Mouse (Mus musculus): ENCODE results near the gene Tlk2. TPM values are rescaled to one million over a fixed set of nuclear protein-coding genes. Genes with fewer than 3 reads are reported as not detected.

Tlk2 gene
- polyA plus RNA-seq, 1 experiment from 2014 or later, result 26.8 TPM

DNA sequence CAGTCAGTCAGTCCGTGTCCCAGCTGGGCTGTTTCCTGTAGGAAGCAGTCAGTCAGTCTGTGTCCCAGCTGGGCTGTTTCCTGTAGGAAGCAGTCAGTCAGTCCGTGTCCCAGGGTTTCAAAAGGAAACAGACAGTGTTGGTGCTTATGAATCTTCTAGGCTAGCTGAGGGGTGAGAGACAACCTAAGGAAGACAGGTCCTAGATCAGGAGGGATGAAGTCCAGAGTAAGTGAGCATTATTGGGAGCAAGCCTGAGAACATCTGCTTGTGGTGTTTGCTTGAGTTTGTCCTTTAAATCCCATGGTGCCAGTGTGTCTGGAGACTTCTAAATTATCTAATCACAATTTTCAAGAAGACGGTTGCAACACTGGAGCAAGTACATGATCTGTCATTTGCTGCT is 81.1 kb downstream of the Tlk2 start:
- peaks cover 77% of the 10 kb centered on the region for H3K36me3 ChIP-seq (ENCODE audit: insufficient read depth)
- peak; percentile 16 for DNase-seq
- H3K4me2 ChIP-seq, result no peak overlapping the region
- no peaks in the 10 kb centered on the region for H3K27me3 ChIP-seq (ENCODE audit: insufficient read depth, low read length)
- H3K27ac ChIP-seq (ENCODE audit: low read depth), result no peak overlapping the region; the same call in 1 of the 2 replicates
- no peak for ATAC-seq (ENCODE audit: insufficient read depth)
- TF ChIP-seq CTCF (IDR thresholded peaks at IDR 0.05; ENCODE audit: low read depth), result no peak
- no peaks in the 10 kb centered on the region for H3K4me1 ChIP-seq (ENCODE audit: insufficient read depth)
- no peak overlapping the region for H3K9ac ChIP-seq
- 45% methylated on average over 3 of the region's 3 CpGs for WGBS
- H3K9me3 ChIP-seq (ENCODE audit: low read depth, low read length), result no peaks in the 10 kb centered on the region
- no peak overlapping the region for H3K4me3 ChIP-seq (ENCODE audit: low read depth, low read length)

DNA sequence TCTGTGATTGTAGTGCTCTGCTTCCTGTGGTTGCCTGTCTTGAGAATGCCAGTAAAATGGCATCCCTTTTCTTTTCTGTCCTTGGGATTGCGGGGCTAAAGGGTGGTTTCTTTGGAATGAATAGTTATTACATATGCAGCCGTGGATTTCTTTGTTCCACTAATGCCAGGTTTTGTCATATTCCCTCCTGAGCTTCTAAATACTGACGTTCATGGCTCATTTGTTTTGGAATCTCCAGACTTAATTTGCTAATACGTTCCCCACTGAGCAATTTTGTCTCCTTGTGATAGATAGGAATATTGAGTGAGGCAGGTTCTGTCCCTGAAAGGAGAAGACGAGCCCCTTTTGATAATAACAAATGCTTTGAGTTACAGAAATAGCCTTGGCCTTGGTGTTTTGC is 82.5 kb downstream of the Tlk2 start:
- H3K4me1 ChIP-seq (ENCODE audit: insufficient read depth), result no peaks in the 10 kb centered on the region
- H3K27me3 ChIP-seq (ENCODE audit: insufficient read depth, low read length), result no peaks in the 10 kb centered on the region
- H3K4me2 ChIP-seq, result no peak overlapping the region
- TF ChIP-seq CTCF (IDR thresholded peaks at IDR 0.05; ENCODE audit: low read depth), result no peak
- H3K36me3 ChIP-seq (ENCODE audit: insufficient read depth), result peaks cover 71% of the 10 kb centered on the region
- no peak overlapping the region for H3K4me3 ChIP-seq (ENCODE audit: low read depth, low read length)
- no peak for ATAC-seq (ENCODE audit: insufficient read depth)
- no peaks in the 10 kb centered on the region for H3K9me3 ChIP-seq (ENCODE audit: low read depth, low read length)
- no peak overlapping the region for H3K27ac ChIP-seq (ENCODE audit: low read depth)
- WGBS, result 78% methylated on average over 5 of the region's 5 CpGs
- DNase-seq, result no peak
- H3K9ac ChIP-seq, result no peak overlapping the region

DNA sequence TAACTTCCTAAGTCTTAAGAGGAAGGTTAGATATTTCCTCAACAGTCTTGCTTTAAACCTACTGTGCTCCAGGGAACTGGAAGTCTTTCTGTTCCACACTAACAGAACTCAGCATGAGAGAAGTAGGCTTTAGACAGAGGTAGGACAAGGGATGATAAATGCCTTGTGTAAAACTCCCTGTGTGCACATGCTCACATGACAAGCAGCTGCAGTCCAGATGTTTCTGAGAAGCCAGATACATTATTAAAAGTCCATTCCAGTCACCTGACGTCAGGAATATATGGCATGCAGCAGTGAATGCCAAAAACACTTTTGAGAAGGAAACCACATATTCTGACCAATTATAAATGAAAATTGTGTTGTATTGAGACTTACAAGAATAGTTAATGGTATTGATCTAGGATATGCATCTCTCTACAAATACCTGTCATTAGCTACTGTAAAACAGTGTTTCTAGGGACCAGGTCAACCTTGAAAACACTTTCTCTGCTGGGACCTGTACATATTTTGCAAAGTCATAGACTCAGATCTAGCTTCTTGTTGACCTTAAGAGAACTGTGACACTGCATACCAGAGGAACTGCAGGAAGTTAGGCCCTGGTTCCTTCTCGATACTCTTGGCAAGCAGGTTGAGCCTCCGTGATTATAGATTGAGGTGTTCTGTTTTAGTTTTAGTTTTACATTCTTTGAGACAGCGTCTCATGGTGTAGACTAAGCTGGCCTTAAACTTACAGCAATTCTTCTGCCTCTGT is 83.2 kb downstream of the Tlk2 start:
- Histone ChIP-seq H3K27ac (ENCODE audit: low read depth) (no peak overlapping the region), H3K4me3 (ENCODE audit: low read depth, low read length) (no peak overlapping the region), H3K27me3 (ENCODE audit: insufficient read depth, low read length) (no peaks in the 10 kb centered on the region), H3K9ac (no peak overlapping the region), H3K4me1 (ENCODE audit: insufficient read depth) (no peaks in the 10 kb centered on the region), H3K4me2 (no peak overlapping the region), H3K36me3 (ENCODE audit: insufficient read depth) (peaks cover 72% of the 10 kb centered on the region), H3K9me3 (ENCODE audit: low read depth, low read length) (no peaks in the 10 kb centered on the region)
- TF ChIP-seq CTCF (IDR thresholded peaks at IDR 0.05; ENCODE audit: low read depth), result no peak
- WGBS, result 73% methylated on average over 4 of the region's 4 CpGs
- peak; percentile 12 for DNase-seq
- no peak for ATAC-seq (ENCODE audit: insufficient read depth)

DNA sequence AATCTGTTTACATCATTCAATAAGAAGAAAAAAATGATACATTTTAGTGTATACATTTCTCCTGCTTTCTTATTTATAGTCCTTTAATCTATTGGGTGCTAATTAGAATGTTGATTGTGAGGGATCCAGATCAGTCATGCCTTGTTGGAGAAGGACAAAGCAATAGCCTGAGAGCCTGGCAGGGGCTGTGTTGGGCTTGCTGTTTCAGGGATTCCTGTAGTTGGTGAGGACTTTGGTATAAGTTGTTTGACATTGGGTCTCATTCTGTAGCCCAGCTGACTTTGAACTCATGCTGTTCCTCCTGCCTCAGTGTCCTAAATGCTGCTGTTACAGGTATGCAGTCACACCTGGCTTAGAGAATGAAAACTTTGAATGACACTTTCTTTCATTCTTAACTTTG is 85.9 kb downstream of the Tlk2 start:
- DNase-seq (no peak), ATAC-seq (ENCODE audit: insufficient read depth) (no peak)
- Histone ChIP-seq H3K27ac (ENCODE audit: low read depth) (no peak overlapping the region; the same call in 1 of the 2 replicates), H3K27me3 (ENCODE audit: insufficient read depth, low read length) (no peaks in the 10 kb centered on the region), H3K36me3 (ENCODE audit: insufficient read depth) (peaks cover 73% of the 10 kb centered on the region), H3K4me2 (no peak overlapping the region), H3K4me1 (ENCODE audit: insufficient read depth) (no peaks in the 10 kb centered on the region), H3K9ac (no peak overlapping the region), H3K9me3 (ENCODE audit: low read depth, low read length) (no peaks in the 10 kb centered on the region), H3K4me3 (ENCODE audit: low read depth, low read length) (no peak overlapping the region)
- no peak for TF ChIP-seq CTCF (IDR thresholded peaks at IDR 0.05; ENCODE audit: low read depth)

DNA sequence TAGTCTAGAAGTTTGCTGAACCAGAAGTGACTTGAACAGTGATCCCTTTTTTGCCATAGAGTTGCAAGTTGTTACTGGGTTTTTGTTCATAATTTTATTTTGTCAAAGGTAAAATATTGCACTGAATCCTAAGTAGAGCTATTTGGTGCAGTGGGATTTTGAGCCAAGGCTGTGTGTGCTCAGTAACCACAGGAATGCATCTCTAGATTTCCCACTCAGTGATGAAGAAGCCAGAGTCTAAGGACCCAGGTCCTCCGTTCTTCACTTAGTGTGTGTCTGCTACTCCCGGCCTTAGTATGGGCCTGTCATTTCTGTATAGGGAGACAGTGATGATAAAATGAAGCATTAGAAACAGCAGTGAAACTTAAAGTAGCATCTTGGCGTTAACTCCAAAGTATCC is 86.4 kb downstream of the Tlk2 start:
- ATAC-seq (ENCODE audit: insufficient read depth), result no peak
- 76% methylated on average over 3 of the region's 3 CpGs for WGBS

DNA sequence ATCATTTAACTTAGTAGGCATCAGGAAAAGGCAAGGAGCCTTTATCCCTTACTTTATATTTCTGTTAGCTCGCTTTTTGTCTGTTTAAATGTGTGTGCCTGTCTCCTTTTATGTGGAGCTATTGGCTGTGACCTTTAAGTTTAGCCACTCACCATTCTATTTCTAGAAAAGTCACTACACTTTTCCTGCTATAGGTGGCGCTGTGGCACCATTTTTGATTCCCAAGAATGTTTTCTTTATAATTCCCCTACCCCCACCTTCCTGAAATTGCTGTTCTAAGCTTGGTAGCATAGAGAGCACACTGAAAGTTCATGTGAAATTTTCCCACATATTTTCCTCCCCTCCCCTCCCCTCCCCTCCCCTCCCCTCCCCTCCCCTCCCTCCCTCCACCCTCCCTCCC is 91.5 kb downstream of the Tlk2 start:
- no peaks in the 10 kb centered on the region for H3K4me1 ChIP-seq (ENCODE audit: insufficient read depth)
- DNase-seq, result peak; percentile 92
- H3K4me2 ChIP-seq, result no peak overlapping the region
- H3K27me3 ChIP-seq (ENCODE audit: insufficient read depth, low read length), result no peaks in the 10 kb centered on the region
- ATAC-seq (ENCODE audit: insufficient read depth), result no peak
- no peak overlapping the region for H3K4me3 ChIP-seq (ENCODE audit: low read depth, low read length)
- H3K9ac ChIP-seq, result no peak overlapping the region
- WGBS, result 12% methylated on average over 2 of the region's 2 CpGs
- peaks cover 65% of the 10 kb centered on the region for H3K36me3 ChIP-seq (ENCODE audit: insufficient read depth)
- no peak overlapping the region for H3K27ac ChIP-seq (ENCODE audit: low read depth)
- no peaks in the 10 kb centered on the region for H3K9me3 ChIP-seq (ENCODE audit: low read depth, low read length)
- peak; percentile 76 for TF ChIP-seq CTCF (IDR thresholded peaks at IDR 0.05; ENCODE audit: low read depth)

More for the DNA sequence above, 86.4 kb downstream of the Tlk2 start:
- Histone ChIP-seq H3K4me2 (no peak overlapping the region), H3K27me3 (ENCODE audit: insufficient read depth, low read length) (no peaks in the 10 kb centered on the region), H3K4me1 (ENCODE audit: insufficient read depth) (no peaks in the 10 kb centered on the region), H3K27ac (ENCODE audit: low read depth) (no peak overlapping the region), H3K9ac (no peak overlapping the region), H3K36me3 (ENCODE audit: insufficient read depth) (peaks cover 72% of the 10 kb centered on the region), H3K9me3 (ENCODE audit: low read depth, low read length) (no peaks in the 10 kb centered on the region), H3K4me3 (ENCODE audit: low read depth, low read length) (no peak overlapping the region)
- no peak for TF ChIP-seq CTCF (IDR thresholded peaks at IDR 0.05; ENCODE audit: low read depth)
- DNase-seq, result peak; percentile 20

DNA sequence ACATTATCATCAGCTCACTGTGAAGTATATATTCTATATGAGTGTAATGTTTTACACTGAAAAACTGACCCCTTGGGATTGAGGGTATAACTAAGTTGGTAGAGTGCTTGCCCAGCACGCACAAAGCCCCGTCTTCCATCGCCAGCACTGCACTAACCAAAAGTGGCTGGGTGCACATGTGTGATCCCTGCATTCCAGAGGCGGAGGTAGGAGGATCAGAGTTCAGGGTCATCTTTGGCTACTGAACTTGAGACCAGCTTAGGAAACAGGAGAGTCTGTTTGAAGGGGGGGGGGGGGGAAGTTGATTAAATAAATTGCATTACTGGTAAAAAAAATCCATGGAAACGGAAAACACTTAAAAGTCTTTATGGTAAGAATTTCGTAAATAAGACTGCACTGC is 101.8 kb downstream of the Tlk2 start:
- H3K4me3 ChIP-seq (ENCODE audit: low read depth, low read length), result no peak overlapping the region
- no peak overlapping the region for H3K9ac ChIP-seq
- ATAC-seq (ENCODE audit: insufficient read depth) (no peak), DNase-seq (no peak)
- no peak overlapping the region for H3K27ac ChIP-seq (ENCODE audit: low read depth)
- WGBS, result 79% methylated on average over 6 of the region's 6 CpGs
- no peaks in the 10 kb centered on the region for H3K9me3 ChIP-seq (ENCODE audit: low read depth, low read length)
- peaks cover 5% of the 10 kb centered on the region; the same call in 1 of the 2 replicates for H3K4me1 ChIP-seq (ENCODE audit: insufficient read depth)
- no peaks in the 10 kb centered on the region for H3K27me3 ChIP-seq (ENCODE audit: insufficient read depth, low read length)
- no peak overlapping the region for H3K4me2 ChIP-seq
- H3K36me3 ChIP-seq (ENCODE audit: insufficient read depth), result peaks cover 66% of the 10 kb centered on the region
- TF ChIP-seq CTCF (IDR thresholded peaks at IDR 0.05; ENCODE audit: low read depth), result no peak
